Mouse (Mus musculus) cerebellum, postnatal 36 days (tissue): Measurements from ENCODE around the gene Cd6.

Source experiments
- DNase-seq, 2 experiments: peaks; one replicate each; pipeline ENCODE4 v3.0.0; 2021 to 2022; ENCODE audit warnings: mixed read lengths in 2 of 2

Cd6 gene

DNA sequence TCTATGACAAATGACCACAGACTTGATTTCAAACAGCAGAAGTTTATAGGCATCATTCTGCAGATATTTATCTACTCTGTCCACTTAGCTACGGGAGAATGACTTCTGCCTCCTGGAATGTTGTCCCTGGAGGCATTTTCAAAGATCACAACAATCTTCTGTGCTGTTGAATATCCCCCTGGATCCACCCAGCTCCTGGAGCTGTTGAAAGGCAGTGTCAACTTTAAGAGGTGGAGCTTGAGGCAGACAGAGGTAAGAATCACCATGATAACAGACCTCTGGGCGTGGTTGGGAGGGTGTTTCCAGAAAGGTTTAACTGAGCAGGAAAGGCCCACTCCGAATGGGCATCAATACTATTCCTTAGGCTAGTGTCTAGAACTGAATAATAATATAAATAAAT, 5.8 kb upstream of the Cd6 start:
- DNase-seq, result no peak

GRCm38 (mm10) chr19:10833611-10834010, 3.8 kb upstream of the Cd6 start:
- DNase-seq, result no peak

GRCm38 (mm10) chr19:10832030-10832429, 2.2 kb upstream of the Cd6 start:
- DNase-seq, result no peak

DNA sequence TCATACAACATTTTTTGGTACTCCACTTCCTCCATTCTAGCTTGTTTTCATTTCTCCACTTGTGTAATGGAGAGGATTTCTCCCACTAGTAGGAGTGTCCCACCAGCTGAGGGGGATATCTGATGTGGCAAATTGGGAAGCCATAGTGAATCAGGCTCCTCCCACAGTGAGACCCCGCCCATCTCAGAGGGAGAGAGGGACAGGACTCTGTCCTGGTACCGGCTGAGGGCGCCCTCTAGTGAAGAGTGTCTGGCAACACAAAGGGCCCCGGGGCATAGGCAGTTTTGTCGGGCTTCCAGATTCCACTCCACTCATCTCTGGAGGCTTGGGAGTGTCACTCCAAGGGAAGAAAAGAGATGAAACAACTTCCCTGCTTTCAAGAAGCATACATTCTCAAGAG, 1.6 kb upstream of the Cd6 start:
- DNase-seq, result peak; percentile 52 to 62

GRCm38 (mm10) chr19:10828321-10828720, 1.5 kb downstream of the Cd6 start:
- no peak for DNase-seq

GRCm38 (mm10) chr19:10824061-10824460, 5.8 kb downstream of the Cd6 start:
- no peak for DNase-seq

- no peak for DNase-seq
These were observed 7.3 kb downstream of the Cd6 start for GRCm38 (mm10) chr19:10822534-10822933.

GRCm38 (mm10) chr19:10821319-10821718, 8.5 kb downstream of the Cd6 start:
- no peak for DNase-seq

DNA sequence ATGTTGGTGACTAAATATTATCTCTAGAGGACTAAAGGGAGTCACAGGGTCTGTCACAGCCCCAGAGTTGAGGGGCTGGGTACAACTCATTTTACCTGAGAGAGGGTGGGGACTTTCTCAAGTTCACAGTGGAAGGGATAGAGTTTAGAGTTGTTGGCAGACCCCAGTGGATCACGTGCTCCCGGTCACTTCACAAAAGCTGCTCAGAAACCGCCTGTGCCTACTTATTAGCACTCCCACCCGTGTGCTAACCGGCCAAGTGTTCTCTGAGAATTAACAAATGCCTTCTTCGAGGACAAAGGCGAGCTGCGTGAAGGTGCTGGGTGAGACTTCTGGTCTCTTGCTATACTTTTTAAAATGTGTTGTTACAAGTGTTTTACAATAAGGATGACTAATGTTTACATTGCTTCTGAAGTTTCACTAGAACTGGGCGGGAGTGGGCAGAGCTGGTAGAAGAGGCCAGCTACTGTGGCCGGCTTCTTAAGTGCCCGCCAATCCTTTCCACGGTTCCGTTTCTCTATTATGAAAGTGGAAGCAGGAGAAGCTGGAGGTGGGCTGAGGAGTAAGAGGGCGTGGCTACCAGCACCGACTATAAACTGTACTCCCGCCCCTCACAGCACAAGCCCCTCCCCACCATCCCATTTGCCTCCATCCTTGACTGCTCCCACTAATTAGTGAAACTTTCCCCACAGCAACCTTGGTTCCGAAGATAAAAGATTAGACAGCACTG, 11.5 kb downstream of the Cd6 start:
- no peak for DNase-seq

DNA sequence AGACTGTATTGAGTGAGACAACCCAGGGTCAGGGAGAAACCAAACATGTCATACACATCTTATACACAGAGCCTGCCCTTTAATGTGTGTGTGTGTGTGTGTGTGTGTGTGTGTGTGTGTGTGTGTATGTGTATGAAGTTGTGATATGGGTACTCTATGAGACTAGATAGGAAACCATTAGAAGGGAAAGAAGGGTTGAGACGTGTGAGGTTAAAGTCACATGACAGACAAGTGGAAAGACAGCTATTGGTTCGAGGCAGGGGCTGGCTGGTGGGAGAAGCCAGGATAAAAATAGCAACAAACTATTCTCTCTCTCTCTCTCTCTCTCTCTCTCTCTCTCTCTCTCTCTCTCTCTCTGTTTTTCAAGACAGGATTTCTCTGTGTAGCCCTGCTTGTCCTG, 13.4 kb downstream of the Cd6 start:
- DNase-seq, result no peak

GRCm38 (mm10) chr19:10815871-10816270, 14.0 kb downstream of the Cd6 start:
- no peak for DNase-seq

DNA sequence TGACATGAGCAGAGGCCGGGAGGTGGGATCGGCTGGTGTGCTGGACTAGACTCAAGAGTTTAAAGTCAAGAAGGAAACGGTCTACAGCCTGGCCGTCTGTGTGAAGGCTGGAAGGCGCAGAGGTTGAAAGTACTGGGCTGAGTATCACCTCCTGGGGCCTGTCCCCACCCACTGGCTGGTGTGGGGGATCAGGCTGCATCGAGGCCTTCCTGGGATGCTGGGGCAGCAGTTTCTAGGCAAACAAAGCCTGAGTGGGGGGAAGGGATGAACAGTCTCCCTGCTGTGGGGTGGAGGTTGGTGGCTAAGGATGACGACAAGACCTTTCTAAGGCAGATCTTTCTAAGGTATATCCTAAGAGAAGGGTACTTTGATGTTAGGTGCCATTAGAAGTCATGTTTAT, 16.0 kb downstream of the Cd6 start:
- no peak for DNase-seq

DNA sequence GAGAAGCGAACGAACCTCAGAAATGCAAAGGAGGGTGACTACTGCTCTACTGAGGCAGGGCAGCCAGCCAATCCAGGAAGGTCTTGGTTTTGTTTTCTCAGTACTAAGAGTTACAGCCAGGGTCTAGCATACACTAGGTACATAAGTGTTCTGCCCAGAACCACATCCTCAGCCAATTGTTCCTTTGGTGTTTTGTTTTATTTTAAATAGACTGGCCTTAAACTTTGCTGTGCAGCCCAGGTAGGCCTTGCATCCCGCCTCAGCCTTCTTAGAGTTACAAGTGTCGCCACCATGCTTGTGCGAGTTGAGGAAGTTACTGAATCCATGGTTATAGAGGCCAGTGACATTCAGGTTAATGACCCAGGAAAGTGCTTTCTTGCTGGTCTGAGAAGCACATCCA, 16.8 kb downstream of the Cd6 start:
- DNase-seq, result no peak

DNA sequence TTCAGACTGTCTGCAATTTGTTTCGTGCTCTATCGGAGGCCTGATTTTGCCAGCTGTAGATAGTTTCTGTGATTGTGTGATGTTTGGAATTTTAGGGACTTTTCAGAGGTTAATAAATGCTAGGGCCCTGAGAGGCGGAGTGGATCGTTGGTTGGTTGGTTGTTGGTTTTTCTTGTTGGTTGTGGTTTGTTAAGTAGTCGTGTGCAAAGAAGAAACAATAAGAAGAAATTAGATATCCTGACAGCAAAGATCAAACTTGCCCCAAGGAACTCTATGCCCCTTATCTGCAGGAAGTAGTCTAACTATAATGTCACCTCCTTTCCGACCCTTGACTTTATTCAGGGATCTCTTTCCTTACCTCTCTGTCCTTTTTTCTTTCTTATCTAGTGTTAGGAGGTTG, 18.4 kb downstream of the Cd6 start:
- DNase-seq, result no peak

- DNase-seq, result no peak
These were observed 19.7 kb downstream of the Cd6 start for GRCm38 (mm10) chr19:10810176-10810492.

DNA sequence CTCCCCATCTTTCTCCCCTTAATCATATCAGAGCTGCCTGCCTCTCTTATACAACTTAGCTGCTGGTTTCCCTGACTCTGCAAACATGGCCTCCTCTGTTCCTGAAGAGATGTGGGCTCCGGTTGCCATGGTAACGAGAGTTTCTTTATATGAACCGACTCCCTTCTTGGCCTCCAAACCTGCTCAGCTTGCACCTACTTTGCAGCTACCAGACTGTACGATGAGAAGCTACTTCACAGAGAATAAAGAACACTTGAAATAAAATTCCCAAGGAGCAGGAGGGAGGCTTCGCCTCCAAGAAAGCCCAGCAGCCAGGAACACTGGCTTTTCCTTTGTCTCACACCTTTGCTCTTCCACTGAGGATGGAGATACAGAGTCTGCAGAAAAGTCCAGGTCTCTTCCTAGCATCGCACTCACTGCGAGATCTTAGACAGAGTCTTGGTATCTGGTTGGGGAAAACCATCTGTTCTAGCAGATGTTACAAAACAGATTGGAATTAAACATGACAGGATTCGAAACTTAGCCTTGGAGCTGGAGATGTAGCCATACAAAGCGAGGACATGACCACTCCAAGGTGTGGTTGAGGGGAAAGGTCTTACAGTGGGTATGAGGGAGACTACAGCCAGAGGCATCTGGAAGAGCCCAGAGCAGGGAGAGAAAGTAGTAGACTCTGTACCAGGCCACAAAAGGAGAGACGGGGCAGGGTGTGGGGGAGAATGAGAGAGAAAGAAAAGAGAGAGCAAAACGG, 20.3 kb downstream of the Cd6 start:
- DNase-seq, result no peak

GRCm38 (mm10) chr19:10808524-10809233, 21.2 kb downstream of the Cd6 start:
- peak; percentile 44 to 53 for DNase-seq

DNA sequence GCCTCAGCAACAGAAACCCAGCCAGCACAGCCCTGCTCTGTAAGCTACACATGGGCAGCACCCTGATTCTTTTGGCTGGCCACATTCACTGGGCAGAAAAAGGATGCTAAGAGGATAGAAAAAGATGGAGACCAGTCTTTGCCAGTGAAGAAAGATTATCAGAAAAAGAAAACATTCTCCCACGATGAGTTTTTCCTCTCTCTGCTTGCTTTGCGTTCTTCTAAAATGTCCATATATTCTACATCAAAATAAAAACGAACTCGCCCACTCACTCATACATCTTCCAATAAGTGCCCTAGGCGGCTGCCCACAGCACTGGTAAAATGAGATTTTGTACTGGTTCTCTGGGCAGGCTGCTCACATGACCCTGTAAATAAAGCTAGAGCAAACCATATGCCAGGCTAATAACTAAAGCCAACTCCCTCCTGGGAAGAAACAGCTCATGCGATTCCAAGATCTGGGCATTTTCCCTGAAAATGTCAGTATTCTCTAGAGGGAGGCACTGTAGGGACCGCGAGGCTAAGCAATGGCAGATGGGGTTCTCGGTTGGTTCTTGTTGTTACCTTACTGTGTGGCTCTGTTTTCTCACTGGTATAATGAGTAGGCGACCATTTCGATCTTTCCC, 24.1 kb downstream of the Cd6 start:
- peak; percentile 69 to 80 for DNase-seq

GRCm38 (mm10) chr19:10804850-10805660, 24.8 kb downstream of the Cd6 start:
- DNase-seq, result no peak

DNA sequence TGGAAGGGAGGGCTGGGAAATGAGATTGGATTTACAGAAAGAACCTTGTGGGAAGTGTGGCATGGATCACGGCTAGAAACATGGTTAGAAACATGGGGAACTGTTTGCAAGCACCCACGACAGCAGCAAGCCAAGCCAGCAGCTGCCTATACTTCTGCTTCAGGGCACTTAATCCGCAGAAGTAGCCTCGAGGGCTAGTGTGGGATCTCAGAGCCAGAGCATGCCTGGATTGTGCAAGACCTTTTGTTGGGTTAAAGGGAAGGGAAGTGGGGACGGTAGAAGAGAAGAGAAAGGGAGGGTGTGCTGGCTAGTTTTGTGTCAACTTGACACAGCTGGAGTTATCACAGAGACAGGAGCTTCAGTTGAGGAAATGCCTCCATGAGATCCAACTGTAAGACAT, 26.1 kb downstream of the Cd6 start:
- no peak for DNase-seq

DNA sequence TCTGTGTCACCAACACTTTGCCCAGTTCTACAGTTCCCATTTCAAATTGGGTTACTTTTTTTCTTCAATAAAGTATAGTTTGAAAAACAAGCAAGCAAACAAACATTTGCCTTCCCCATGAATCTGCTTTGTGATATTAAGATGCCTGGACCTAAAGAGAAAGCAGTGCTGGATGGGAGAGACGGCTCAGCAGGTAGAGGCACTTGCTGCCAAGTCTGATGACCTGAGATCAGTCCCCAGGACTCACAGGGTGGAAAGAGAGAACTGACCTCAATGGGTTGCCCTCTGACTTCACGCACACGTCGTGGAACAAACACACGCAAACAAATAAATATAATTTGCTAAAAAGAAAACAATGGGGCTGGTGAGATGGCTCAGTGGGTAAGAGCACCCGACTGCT, 28.0 kb downstream of the Cd6 start:
- peak; percentile 41 to 43 for DNase-seq

GRCm38 (mm10) chr19:10801070-10801469, 28.8 kb downstream of the Cd6 start:
- DNase-seq, result peak in 1 of 2 experiments; percentile 17

DNA sequence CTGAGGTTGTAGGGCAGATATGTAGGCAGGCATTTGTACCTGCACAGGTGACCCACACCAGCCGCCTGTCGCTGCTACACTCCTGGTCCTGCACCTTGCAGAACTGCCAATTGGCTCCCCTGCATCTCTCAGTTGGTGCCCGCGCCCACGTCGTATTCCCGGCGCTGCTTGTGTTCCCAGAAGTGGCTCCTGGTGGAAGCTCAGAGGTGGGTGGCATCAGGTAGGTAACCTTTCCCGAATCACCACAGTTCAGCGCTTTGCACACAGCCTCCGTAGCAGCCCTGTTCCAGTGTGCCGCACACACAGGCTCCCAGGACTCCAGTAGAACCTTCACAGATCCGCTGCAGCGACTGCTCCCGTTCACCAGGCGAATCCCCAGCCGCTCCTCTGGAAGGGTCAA, 30.7 kb downstream of the Cd6 start:
- no peak for DNase-seq
